Mouse (Mus musculus) left cerebral cortex, adult 2 months (tissue): ENCODE results near the gene Gabarap. TPM values are rescaled to one million over a fixed set of nuclear protein-coding genes. Genes with fewer than 3 reads are reported as not detected.

Source experiments
- DNase-seq, 2 experiments: peaks; one replicate each; pipeline ENCODE4 v3.0.0; 2021 to 2022; ENCODE audit warnings: low spot score in 2 of 2, mixed read lengths in 1 of 2; ENCODE audit errors: extremely low spot score in 1 of 2
- H3K27ac ChIP-seq: fragments of 200-600 bp; 2 replicates; pipeline ENCODE4 v1.8.1; 2022
- H3K4me3 ChIP-seq: fragments of 200-600 bp; 2 replicates; pipeline ENCODE4 v1.8.1; 2022
- CTCF ChIP-seq: fragments of 200-600 bp; IDR thresholded peaks from 2 replicates; pipeline ENCODE4 v1.8.1; 2022; ENCODE audit warnings: antibody characterized with exemption, mild to moderate bottlenecking, moderate library complexity
- intact Hi-C: fragments of 180-260 bp; cut with DNase I; formaldehyde crosslinking; loops from one replicate; pipeline ENCODE4 v1.15.1; 2025
- total RNA-seq, 2 experiments: library from RNA; stranded (reverse); gene quantifications; 2 replicates each; pipeline ENCODE4 v1.2.3; 2021

Gabarap gene
- total RNA-seq, 2 experiments from 2014 or later, result 209 to 215 TPM

DNA sequence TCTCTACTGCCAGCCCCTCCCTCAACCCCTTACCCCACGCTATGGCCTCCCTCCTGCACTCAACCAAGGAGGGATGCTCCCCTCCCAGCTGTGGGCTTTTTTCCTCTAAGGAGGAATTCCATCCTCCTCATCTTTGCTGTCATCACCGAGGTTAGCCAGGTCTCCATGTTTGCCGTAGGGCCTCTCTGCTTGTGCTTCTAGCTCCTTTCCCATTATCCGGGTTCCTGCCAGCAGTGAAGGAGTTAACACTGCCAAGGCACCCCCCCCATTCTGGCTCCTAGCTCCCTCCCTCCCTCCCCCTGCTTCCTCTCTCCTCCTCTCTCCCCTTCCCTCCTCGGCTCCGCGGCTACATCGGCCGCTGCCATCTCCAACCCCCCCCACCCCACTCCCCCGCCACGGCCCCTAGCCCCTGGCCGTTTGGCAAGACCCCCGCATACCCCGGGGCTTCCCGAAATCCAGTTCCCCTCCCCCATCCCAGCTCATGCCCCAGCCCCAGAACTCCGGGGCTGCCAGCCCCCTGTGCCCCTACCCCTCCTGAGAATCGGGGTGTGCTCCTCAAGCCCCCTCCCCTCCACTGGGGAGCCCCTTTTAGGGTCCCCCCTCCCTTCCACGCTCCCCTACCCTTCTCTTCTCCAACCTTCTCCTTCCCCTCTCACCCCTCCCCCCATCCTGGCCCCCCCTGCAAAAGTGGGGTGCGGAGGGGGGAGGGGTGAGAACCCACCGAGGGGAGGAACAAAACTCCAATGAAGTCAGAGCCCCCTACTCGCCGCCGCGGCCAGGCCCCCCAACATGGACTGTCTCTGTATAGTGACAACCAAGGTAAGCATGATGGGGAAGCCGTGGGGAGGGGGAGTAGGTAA, 27.4 kb downstream of the Gabarap start:
- no peak for TF ChIP-seq CTCF
- Histone ChIP-seq H3K27ac (peak overlapping the region; percentile 93), H3K4me3 (peak overlapping the region; percentile 74)
- peak; percentile 72 to 75 for DNase-seq
- intact Hi-C loops, result no loop called here

DNA sequence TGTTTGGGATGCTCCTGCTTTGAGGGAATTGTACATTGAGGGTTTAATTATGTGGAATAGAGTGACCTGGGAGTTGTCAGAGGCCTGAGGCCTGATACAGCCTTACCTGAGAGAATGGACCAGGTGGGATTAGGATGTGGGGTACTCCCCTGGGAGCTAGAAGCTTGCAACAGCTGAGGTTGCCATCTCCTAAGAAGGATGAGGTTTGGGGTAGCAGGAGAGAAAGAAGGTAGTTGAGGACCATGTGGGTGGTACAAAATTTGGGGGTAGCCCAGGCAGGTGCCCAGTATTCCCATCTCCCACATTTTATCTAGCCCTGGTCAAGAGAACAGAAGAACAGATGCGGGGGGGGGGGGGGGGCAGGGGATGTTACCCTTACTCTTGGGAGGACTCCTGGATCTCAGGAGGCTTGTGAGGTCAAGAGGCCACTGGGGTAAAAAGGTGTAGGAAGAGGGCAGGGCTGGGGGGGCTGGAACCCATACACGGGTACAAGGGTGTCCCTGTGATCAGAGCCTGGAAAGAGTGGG, 28.6 kb downstream of the Gabarap start:
- no peak for DNase-seq
- intact Hi-C loops, result no loop called here
- Histone ChIP-seq H3K4me3 (peak overlapping the region; percentile 74), H3K27ac (peak overlapping the region; percentile 93)
- no peak for TF ChIP-seq CTCF

GRCm38 (mm10) chr11:70020022-70020631, 29.2 kb downstream of the Gabarap start:
- intact Hi-C loops, result no loop called here
- no peak for DNase-seq
- H3K4me3 ChIP-seq, result peak overlapping the region; percentile 74
- H3K27ac ChIP-seq, result peak overlapping the region; percentile 93
- TF ChIP-seq CTCF, result no peak

DNA sequence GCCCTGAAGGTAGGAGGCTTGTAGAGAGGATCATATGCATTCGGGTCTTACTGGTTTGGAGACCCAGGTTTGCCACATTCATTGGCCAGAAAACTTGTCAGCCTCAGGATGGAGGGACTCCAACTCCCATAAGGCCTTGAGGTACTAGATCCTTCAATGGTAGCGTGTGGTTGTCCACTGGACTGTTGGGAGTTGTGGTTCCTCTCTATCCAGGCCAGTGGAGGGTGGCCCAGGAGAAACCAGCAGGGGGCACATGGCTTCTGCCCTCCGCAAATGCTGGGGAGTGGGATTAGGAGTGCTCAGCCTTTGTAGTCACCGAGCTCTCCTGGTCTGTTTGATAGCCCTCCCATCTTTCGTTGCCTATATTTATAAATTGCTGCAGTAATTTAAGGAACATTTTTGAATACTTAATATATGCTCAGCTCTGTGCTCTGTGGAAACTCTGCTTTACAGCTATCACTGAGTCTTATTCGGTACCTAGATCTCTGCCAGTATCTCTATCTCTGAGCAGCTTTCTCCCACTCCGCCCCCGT, 29.9 kb downstream of the Gabarap start:
- TF ChIP-seq CTCF, result peak; percentile 61

DNA sequence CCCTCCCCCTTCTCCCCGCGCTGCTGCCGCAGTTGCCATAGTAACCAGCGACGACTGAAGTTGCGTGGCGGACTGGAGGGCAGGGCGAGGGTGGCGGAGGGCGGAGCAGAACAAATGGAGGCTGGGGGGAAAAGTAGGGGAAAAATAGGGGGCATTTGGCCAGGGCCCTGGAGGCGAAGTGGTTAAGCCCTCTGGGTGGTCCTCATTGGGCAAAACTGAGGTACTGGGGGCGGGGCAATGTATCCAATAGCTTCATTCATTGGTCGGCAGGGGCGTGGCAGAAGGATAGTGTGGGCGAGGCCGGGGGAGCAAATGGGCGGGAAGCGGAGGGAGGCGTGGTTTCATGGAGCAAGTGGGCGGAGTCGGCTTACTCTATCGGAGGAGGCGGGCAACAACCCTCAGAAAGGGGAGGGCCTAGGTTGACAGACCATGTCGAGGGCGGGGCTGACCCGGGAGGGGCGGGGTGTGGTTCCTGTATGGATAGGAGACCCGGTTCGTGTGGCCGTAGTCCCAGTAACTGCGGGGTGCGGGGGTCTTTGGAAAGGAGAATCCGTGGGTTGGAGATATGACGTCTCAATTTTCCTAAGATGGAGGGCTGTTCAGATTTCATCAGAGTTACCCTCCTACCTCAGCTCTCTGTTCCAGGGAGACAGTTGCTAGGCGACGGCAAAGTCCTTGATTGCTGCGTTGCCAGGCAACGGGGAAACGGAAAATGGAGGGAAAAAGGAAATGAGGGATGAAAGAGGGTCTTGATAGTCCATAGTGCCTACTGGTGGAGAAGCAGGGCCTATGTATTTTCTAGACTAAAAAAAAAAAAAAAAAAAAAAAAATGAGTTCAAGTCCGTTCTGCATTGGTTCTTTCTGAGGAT, 30.6 kb downstream of the Gabarap start:
- peak; percentile 92 to 94 for DNase-seq
- H3K27ac ChIP-seq, result peak overlapping the region; percentile 79
- peak overlapping the region; percentile 74 for H3K4me3 ChIP-seq
- intact Hi-C loops, result no loop called here
- no peak; the same call in 1 of the 2 replicates for TF ChIP-seq CTCF

More for the DNA sequence above, 29.9 kb downstream of the Gabarap start:
- DNase-seq, result peak; percentile 64 to 67
- peak overlapping the region; percentile 74 for H3K4me3 ChIP-seq
- intact Hi-C loops, result no loop called here
- H3K27ac ChIP-seq, result peak overlapping the region; percentile 79

- intact Hi-C loops, result no loop called here
- Histone ChIP-seq H3K4me3 (peak overlapping the region; percentile 50), H3K27ac (peak overlapping the region; percentile 72)
- no peak for TF ChIP-seq CTCF
- DNase-seq, result no peak
These were observed 32.7 kb downstream of the Gabarap start for GRCm38 (mm10) chr11:70023481-70024150.

DNA sequence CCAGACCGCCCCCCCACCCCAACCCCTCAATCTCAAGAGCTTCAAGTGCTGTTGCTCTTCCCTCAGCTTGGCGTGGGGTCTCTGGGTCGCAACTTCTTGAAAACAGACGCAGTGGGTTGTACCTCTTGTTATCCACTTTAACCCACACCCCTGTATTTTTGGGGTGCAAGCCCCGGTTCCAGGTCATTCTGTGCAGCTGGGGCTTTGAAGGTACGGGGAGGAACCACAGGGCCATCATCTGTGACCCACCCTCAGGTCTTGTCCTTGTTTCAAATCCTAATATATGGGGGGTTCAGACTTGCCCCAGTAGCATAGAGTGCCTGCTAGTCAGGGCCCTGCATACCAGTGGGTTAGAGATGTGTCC, 33.2 kb downstream of the Gabarap start:
- intact Hi-C loops, result no loop called here

GRCm38 (mm10) chr11:70026689-70027088, 35.7 kb downstream of the Gabarap start:
- H3K27ac ChIP-seq, result peak overlapping the region; percentile 84
- no peak for TF ChIP-seq CTCF

More for the DNA sequence above, 33.2 kb downstream of the Gabarap start:
- no peak for DNase-seq
- TF ChIP-seq CTCF, result no peak
- peak overlapping the region; percentile 50 for H3K4me3 ChIP-seq
- H3K27ac ChIP-seq, result peak overlapping the region; percentile 72

GRCm38 (mm10) chr11:70027397-70027796, 36.5 kb downstream of the Gabarap start:
- peak overlapping the region; percentile 38 for H3K4me3 ChIP-seq
- DNase-seq, result no peak
- peak overlapping the region; percentile 84 for H3K27ac ChIP-seq
- intact Hi-C loops, result no loop called here
- TF ChIP-seq CTCF, result no peak

More at GRCm38 (mm10) chr11:70026689-70027088, 35.7 kb downstream of the Gabarap start:
- H3K4me3 ChIP-seq, result peak overlapping the region; percentile 38
- intact Hi-C loops, result no loop called here
- peak in 1 of 2 experiments; percentile 48 for DNase-seq

DNA sequence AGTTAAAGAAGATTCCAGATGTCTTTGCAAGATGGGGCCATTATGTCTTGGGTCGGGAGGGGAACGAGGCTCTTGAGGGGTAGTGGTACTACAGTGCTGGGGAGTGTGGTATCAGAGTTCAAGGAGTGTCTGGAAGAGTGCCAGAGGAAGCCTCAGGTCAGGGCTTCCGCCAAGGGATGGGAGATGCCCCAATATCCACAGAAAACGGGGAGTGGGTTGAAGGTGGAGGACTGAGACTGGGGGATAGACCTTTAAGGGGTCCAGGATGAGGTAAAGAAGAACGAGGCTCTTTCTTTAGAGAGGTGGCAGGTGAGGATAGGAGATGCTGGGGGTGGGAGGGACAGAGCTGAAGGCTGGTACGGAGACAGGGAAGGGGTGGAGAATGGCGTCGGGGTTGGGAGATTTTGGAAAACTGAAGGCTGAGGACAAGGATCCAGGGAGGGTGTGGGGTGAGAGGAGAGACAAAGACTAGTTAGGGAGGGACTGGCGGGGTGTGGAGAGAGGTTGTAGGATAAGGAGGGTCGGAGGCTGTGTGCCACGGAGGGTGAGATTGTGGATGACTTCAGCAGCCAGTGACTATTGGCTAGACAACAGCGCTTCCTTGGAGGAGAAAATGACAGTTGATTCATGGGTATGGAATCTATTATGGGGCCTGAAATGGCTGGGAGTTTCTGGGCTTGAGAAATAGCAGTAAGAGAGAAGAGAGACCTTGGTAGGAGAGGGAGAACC, 37.6 kb downstream of the Gabarap start:
- no peak for TF ChIP-seq CTCF
- Histone ChIP-seq H3K4me3 (peak overlapping the region; percentile 37), H3K27ac (peak overlapping the region; percentile 84)
- no peak for DNase-seq
- intact Hi-C loops, result no loop called here
